Mouse (Mus musculus) retina, postnatal 7 days (tissue): Measurements from ENCODE around the gene 1500009C09Rik.

Experiments
- DNase-seq: peaks from one replicate; pipeline ENCODE4 v3.0.0-alpha.2; 2012; ENCODE audit warnings: low read depth, low spot score

Gene 1500009C09Rik

GRCm38 (mm10) chr15:82247131-82247776, 4.9 kb upstream of the 1500009C09Rik start:
- no peak for DNase-seq

- DNase-seq: no peak
Observed at GRCm38 (mm10) chr15:82251579-82251978, 618 bp upstream of the 1500009C09Rik start.

GRCm38 (mm10) chr15:82255248-82255647, 3.1 kb downstream of the 1500009C09Rik start:
- no peak for DNase-seq

- peak; percentile 55 for DNase-seq
Observed at GRCm38 (mm10) chr15:82255944-82256383, 3.8 kb downstream of the 1500009C09Rik start.

- no peak for DNase-seq
Observed at GRCm38 (mm10) chr15:82259510-82259909, 7.3 kb downstream of the 1500009C09Rik start.

- no peak for DNase-seq
Observed at GRCm38 (mm10) chr15:82266356-82266755, 14.2 kb downstream of the 1500009C09Rik start.

GRCm38 (mm10) chr15:82268185-82268584, 16.0 kb downstream of the 1500009C09Rik start:
- no peak for DNase-seq

- DNase-seq: no peak
Observed at GRCm38 (mm10) chr15:82268783-82269182, 16.6 kb downstream of the 1500009C09Rik start.

GRCm38 (mm10) chr15:82271201-82271600, 19.0 kb downstream of the 1500009C09Rik start:
- DNase-seq: peak; percentile 79

GRCm38 (mm10) chr15:82272295-82272694, 20.1 kb downstream of the 1500009C09Rik start:
- no peak for DNase-seq

GRCm38 (mm10) chr15:82274593-82274926, 22.4 kb downstream of the 1500009C09Rik start, which contains the start of gene Sept3:
TSS of gene Sept3 (plus strand) at chr15:82274893.
- DNase-seq: no peak

- DNase-seq: no peak
Observed at GRCm38 (mm10) chr15:82274927-82275901, 23.0 kb downstream of the 1500009C09Rik start.

GRCm38 (mm10) chr15:82277591-82277990, 25.4 kb downstream of the 1500009C09Rik start:
- no peak for DNase-seq

GRCm38 (mm10) chr15:82280638-82281037, 28.4 kb downstream of the 1500009C09Rik start:
- no peak for DNase-seq

GRCm38 (mm10) chr15:82286157-82286556, 34.0 kb downstream of the 1500009C09Rik start:
- DNase-seq: no peak

GRCm38 (mm10) chr15:82290252-82290651, 38.1 kb downstream of the 1500009C09Rik start:
- DNase-seq: no peak

GRCm38 (mm10) chr15:82292851-82293250, 40.7 kb downstream of the 1500009C09Rik start:
- no peak for DNase-seq

GRCm38 (mm10) chr15:82293271-82293711, 41.1 kb downstream of the 1500009C09Rik start:
- DNase-seq: no peak

- DNase-seq: no peak
Observed at GRCm38 (mm10) chr15:82294059-82294458, 41.9 kb downstream of the 1500009C09Rik start.

- no peak for DNase-seq
Observed at GRCm38 (mm10) chr15:82298764-82299561, 46.8 kb downstream of the 1500009C09Rik start, which contains the start of gene Wbp2nl. TSS of gene Wbp2nl (plus strand) at chr15:82298954.

- DNase-seq: no peak
Observed at GRCm38 (mm10) chr15:82307107-82307506, 54.9 kb downstream of the 1500009C09Rik start.
